8 mouse cellular contexts compared by ENCODE assay signal in the genomic region with DNA sequence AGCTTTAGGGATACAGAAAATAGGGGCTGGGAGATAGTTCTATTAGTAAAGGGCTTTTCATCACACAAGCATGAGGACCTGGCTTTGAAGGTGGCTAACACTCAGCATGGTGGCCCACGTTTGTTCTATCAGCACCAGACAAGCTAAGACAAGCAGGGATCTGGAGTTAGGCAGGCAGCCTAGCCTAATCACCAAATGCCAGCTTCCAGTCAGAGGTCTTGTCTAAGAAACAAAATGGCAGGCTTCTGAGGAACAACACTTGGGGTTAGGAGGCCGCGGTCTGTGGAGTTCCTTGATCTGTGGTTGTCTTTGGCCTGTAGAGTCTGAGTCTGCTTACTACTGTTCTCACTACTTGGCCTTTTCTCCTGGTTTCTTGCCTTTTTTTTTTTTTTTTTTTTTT. TPM values are rescaled to one million over a fixed set of nuclear protein-coding genes. Genes with fewer than 3 reads are reported as not detected.
DNase-seq lines count a peak whose midpoint lies in the region; ATAC-seq and TF ChIP-seq lines count a peak whose summit lies in the region.

No protein-coding gene starts in this region.

- no peak overlapping the region for H3K9ac ChIP-seq in lung, postnatal 0 days (replicated peaks; ENCODE audit: low read depth)
- H3K9ac ChIP-seq in limb, embryonic 13.5 days = no peak overlapping the region; the same call in 1 of the 2 replicates

- 0 out of 2 replicates have a peak, but pooled peaks cover under 1% of the 10 kb centered on the region for H3K36me3 ChIP-seq in lung, postnatal 0 days (ENCODE audit: insufficient read depth, low read length)
- no peaks in the 10 kb centered on the region for H3K36me3 ChIP-seq in limb, embryonic 13.5 days

- WGBS in lung, postnatal 0 days = 89% methylated on average over 3 of the region's 3 CpGs
- 82% methylated on average over 3 of the region's 3 CpGs for WGBS in limb, embryonic 13.5 days

- no peaks in the 10 kb centered on the region for H3K27me3 ChIP-seq in lung, postnatal 0 days (replicated peaks; ENCODE audit: insufficient read depth, low read length)
- no peaks in the 10 kb centered on the region for H3K27me3 ChIP-seq in limb, embryonic 13.5 days

- peaks cover 12% of the 10 kb centered on the region; the same call in 1 of the 2 replicates for H3K4me1 ChIP-seq in lung, postnatal 0 days (ENCODE audit: insufficient read depth, low read depth, low read length)
- H3K4me1 ChIP-seq in limb, embryonic 13.5 days = peaks cover 26% of the 10 kb centered on the region

- DNase-seq in cerebellum, adult 8-10 months = peak; percentile 10
- no peak for DNase-seq in cerebellum, adult 9-10 months
- no peak for DNase-seq in lung, postnatal 0 days (ENCODE audit: low spot score)
- no peak for DNase-seq in lung, postnatal 14 days
- no peak for DNase-seq in MN1 (ENCODE audit: low spot score)
- DNase-seq in spleen, postnatal 14 days (ENCODE audit: low spot score in 2 of 2) = no peak
- DNase-seq in spleen, postnatal 4 days (ENCODE audit: low spot score in 2 of 2) = no peak

- peak overlapping the region; percentile 61 for H3K4me2 ChIP-seq in lung, postnatal 0 days (replicated peaks; ENCODE audit: low read depth, low read length)
- 0 out of 2 replicates have a peak overlapping the region, but pooled peaks have one; percentile 67 for H3K4me2 ChIP-seq in limb, embryonic 13.5 days (replicated peaks)

- ATAC-seq in lung, postnatal 0 days = no peak
- no peak for ATAC-seq in limb, embryonic 13.5 days (ENCODE audit: low FRiP score, low read depth)

- peak overlapping the region; percentile 36; the same call in 1 of the 2 replicates for H3K4me3 ChIP-seq in lung, postnatal 0 days (ENCODE audit: low read depth, low read length)
- no peak overlapping the region; the same call in 1 of the 2 replicates for H3K4me3 ChIP-seq in limb, embryonic 13.5 days

- no peak for TF ChIP-seq EP300 in lung, postnatal 0 days (IDR thresholded peaks at IDR 0.05)

- H3K27ac ChIP-seq in lung, postnatal 0 days (ENCODE audit: low read length) = peak overlapping the region; percentile 72
- peak overlapping the region; percentile 94 for H3K27ac ChIP-seq in limb, embryonic 13.5 days

- H3K9me3 ChIP-seq in lung, postnatal 0 days (ENCODE audit: low read length) = no peaks in the 10 kb centered on the region
- no peaks in the 10 kb centered on the region for H3K9me3 ChIP-seq in limb, embryonic 13.5 days

- no peak for TF ChIP-seq CTCF in lung, postnatal 0 days (IDR thresholded peaks at IDR 0.05)

RNA-seq across cellular contexts. Expression of a gene that starts 0.6 kb away (rescaled TPM):
- polyA plus RNA-seq in lung, postnatal 0 days (2015; fragmentation: Nextera tagmentation; extraction: Ambion mirVana) = 7.7 and 8.7 TPM in 2 replicates
- 11.8 and 12.9 TPM in 2 replicates for polyA plus RNA-seq in limb, embryonic 13.5 days (2015; fragmentation: Nextera tagmentation; extraction: Ambion mirVana)
